Mouse (Mus musculus) liver, adult 2 months (tissue): ENCODE data around the gene Tnik. TPM values are rescaled to one million over a fixed set of nuclear protein-coding genes. Genes with fewer than 3 reads are reported as not detected.

Source experiments
- DNase-seq: peaks from one replicate; pipeline ENCODE4 v3.0.0-alpha.2; 2011; ENCODE audit warnings: low read depth, low spot score; ENCODE audit errors: extremely low read depth
- H3K27ac ChIP-seq: fragments of 200-500 bp; replicated peaks from 2 replicates; pipeline ENCODE4 v1.5.1; 2012; ENCODE audit warnings: low read depth, mild to moderate bottlenecking, control low read depth, inconsistent platforms, low read length; ENCODE audit not compliant: insufficient read depth
- H3K27me3 ChIP-seq: fragments of 200-500 bp; 2 replicates; pipeline ENCODE4 v1.6.1; 2012; ENCODE audit warnings: mild to moderate bottlenecking, moderate library complexity, low read length, inconsistent platforms; ENCODE audit not compliant: control insufficient read depth, insufficient read depth
- H3K36me3 ChIP-seq: fragments of 200-500 bp; 2 replicates; pipeline ENCODE4 v1.6.1; 2012; ENCODE audit warnings: low read length, inconsistent platforms; ENCODE audit not compliant: control insufficient read depth, insufficient read depth
- H3K4me1 ChIP-seq: fragments of 200-500 bp; 2 replicates; pipeline ENCODE4 v1.6.1; 2011; ENCODE audit warnings: low read length; ENCODE audit not compliant: control insufficient read depth, insufficient read depth
- H3K4me3 ChIP-seq: fragments of 200-500 bp; 2 replicates; pipeline ENCODE4 v1.5.1; 2011; ENCODE audit warnings: low read depth, mild to moderate bottlenecking, control low read depth, low read length, moderate library complexity; ENCODE audit not compliant: insufficient read depth
- H3K79me2 ChIP-seq: fragments of 200-500 bp; 2 replicates; pipeline ENCODE4 v1.6.1; 2012; ENCODE audit warnings: inconsistent platforms, mild to moderate bottlenecking, low read length, moderate library complexity; ENCODE audit not compliant: control insufficient read depth, insufficient read depth
- H3K9ac ChIP-seq: fragments of 200-500 bp; 2 replicates; pipeline ENCODE4 v1.6.1; 2012; ENCODE audit warnings: low read depth, mild to moderate bottlenecking, control low read depth, inconsistent platforms, low read length
- CTCF ChIP-seq: fragments of 200-500 bp; IDR thresholded peaks from 2 replicates; pipeline ENCODE4 v1.5.1; 2011; ENCODE audit warnings: low read depth, low read length, control low read depth
- POLR2A ChIP-seq: fragments of 200-500 bp; IDR thresholded peaks from 2 replicates; pipeline ENCODE4 v1.6.1; 2011; ENCODE audit warnings: low read length, control low read depth; ENCODE audit not compliant: insufficient read depth; ENCODE audit errors: extremely low read depth
- WGBS: fragments of 180-500 bp; shearing (Covaris S2); methylation state at CpG from one replicate; pipeline ENCODE4 v1.1.7; 2018; 5-methylcytosine and 5-hydroxymethylcytosine counted together
- polyA plus RNA-seq: library from polyadenylated mRNA; depleted of rRNA; stranded (reverse); fragments of >200 nt; gene quantifications from 2 replicates; pipeline ENCODE4 v1.2.3, GENCODE M21; 2012
- total RNA-seq: library from RNA; depleted of rRNA; stranded (reverse); fragments of >200 nt; gene quantifications from 2 replicates; pipeline ENCODE4 v1.2.3, GENCODE M21; 2014

The Tnik gene
- total and polyA plus RNA-seq, 2 experiments = 1.2 to 2.8 TPM

GRCm38 (mm10) chr3:28303915-28304314, 40.9 kb downstream of the Tnik start:
- no peak for DNase-seq

DNA sequence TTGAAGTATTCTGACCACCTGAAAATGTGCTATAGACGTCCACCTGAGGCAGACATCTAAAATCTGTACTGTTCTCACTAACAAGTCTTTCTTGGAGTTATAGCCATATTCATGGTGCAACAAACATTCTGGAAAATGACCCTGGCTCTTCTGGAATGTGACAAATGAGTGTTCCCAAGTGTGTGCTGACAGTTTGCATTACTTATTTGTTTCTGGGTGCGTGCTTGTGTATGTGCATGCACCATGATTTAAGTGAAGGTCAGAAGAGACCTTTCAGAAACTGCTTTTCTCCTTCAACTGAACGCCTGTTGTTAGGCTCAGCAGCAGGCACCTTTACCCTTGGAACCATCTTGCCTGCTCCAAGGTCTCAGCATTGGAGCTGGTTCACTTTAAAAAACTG, 43.8 kb downstream of the Tnik start:
- TF ChIP-seq CTCF = no peak
- no peak for TF ChIP-seq POLR2A
- Histone ChIP-seq H3K4me1 (no peaks in the 10 kb centered on the region), H3K36me3 (no peaks in the 10 kb centered on the region), H3K27me3 (0 out of 2 replicates have a peak, but pooled peaks cover 2% of the 10 kb centered on the region), H3K79me2 (no peaks in the 10 kb centered on the region), H3K4me3 (no peak overlapping the region), H3K27ac (no peak overlapping the region), H3K9ac (no peak overlapping the region)
- DNase-seq = no peak
- 88% methylated on average over 3 of the region's 3 CpGs for WGBS

More at GRCm38 (mm10) chr3:28303915-28304314, 40.9 kb downstream of the Tnik start:
- H3K27ac ChIP-seq = no peak overlapping the region
- no peaks in the 10 kb centered on the region for H3K36me3 ChIP-seq
- H3K4me3 ChIP-seq = no peak overlapping the region
- 0 out of 2 replicates have a peak, but pooled peaks cover 2% of the 10 kb centered on the region for H3K27me3 ChIP-seq
- no peaks in the 10 kb centered on the region for H3K79me2 ChIP-seq
- no peaks in the 10 kb centered on the region for H3K4me1 ChIP-seq
- TF ChIP-seq POLR2A (no peak), CTCF (no peak)
- WGBS = 85% methylated on average over 5 of the region's 5 CpGs
- H3K9ac ChIP-seq = no peak overlapping the region

DNA sequence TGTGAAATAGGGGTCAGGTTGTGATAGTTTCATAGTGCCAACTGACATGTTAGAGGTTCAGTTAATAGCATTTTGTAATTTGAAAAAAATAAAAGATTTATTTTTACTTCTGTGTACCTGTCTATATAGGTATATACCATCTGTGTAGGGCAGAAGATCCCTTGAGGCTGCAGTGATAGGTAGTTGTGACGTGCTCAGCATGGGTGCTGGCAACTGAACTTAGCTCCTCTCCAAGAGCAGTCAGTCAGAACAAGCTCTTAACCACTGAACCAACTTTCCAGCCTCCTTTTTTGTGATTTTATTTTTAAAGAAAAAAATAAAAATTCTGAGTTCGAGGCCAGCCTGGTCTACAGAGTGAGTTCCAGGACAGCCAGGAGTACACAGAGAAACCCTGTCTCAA, 51.4 kb downstream of the Tnik start:
- Histone ChIP-seq H3K27ac (no peak overlapping the region; the same call in 1 of the 2 replicates), H3K4me1 (no peaks in the 10 kb centered on the region), H3K27me3 (no peaks in the 10 kb centered on the region), H3K9ac (no peak overlapping the region), H3K36me3 (no peaks in the 10 kb centered on the region), H3K79me2 (no peaks in the 10 kb centered on the region), H3K4me3 (no peak overlapping the region)
- TF ChIP-seq CTCF (no peak), POLR2A (no peak)
- 97% methylated on average over 2 of the region's 2 CpGs for WGBS
- no peak for DNase-seq

DNA sequence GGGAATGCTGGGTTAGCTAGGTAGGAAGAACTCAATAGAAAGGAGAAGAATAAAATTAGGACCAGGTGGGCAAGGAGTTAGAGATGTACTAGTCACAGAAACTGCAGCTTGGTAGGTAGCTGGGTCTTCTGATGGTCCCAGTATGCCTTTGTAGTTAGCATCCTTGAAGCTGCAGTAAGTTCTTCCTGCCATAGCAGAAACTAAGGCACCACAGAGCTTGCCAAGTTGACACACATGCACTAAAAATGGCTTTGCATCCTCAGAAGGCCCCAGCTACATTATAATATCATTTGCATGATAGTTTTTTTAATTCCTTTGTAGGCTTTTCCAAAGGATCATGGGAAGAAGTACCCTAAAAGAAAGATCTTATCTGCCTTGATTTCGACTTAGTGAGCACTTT, 54.3 kb downstream of the Tnik start:
- no peak overlapping the region for H3K9ac ChIP-seq
- H3K27ac ChIP-seq = no peak overlapping the region
- no peaks in the 10 kb centered on the region for H3K27me3 ChIP-seq
- no peaks in the 10 kb centered on the region for H3K4me1 ChIP-seq
- H3K79me2 ChIP-seq = no peaks in the 10 kb centered on the region
- DNase-seq = no peak
- no peak overlapping the region for H3K4me3 ChIP-seq
- no peak for TF ChIP-seq POLR2A
- TF ChIP-seq CTCF = no peak
- no peaks in the 10 kb centered on the region for H3K36me3 ChIP-seq
- 70% methylated on average over 1 of the region's 1 CpGs for WGBS

- no peaks in the 10 kb centered on the region for H3K79me2 ChIP-seq
- H3K36me3 ChIP-seq = no peaks in the 10 kb centered on the region
- no peaks in the 10 kb centered on the region for H3K27me3 ChIP-seq
- H3K27ac ChIP-seq = no peak overlapping the region
- H3K4me1 ChIP-seq = no peaks in the 10 kb centered on the region
- no peak overlapping the region for H3K9ac ChIP-seq
- no peak for DNase-seq
- 87% methylated on average over 8 of the region's 8 CpGs for WGBS
- TF ChIP-seq POLR2A (no peak), CTCF (no peak)
- H3K4me3 ChIP-seq = no peak overlapping the region
Measured at GRCm38 (mm10) chr3:28321635-28322034, 58.6 kb downstream of the Tnik start.

- no peaks in the 10 kb centered on the region for H3K27me3 ChIP-seq
- H3K79me2 ChIP-seq = no peaks in the 10 kb centered on the region
- WGBS = 83% methylated on average over 8 of the region's 8 CpGs
- H3K4me1 ChIP-seq = no peaks in the 10 kb centered on the region
- no peak for DNase-seq
- no peak overlapping the region for H3K27ac ChIP-seq
- H3K4me3 ChIP-seq = no peak overlapping the region
- no peak for TF ChIP-seq POLR2A
- TF ChIP-seq CTCF = no peak
- H3K9ac ChIP-seq = no peak overlapping the region
- H3K36me3 ChIP-seq = no peaks in the 10 kb centered on the region
Measured at GRCm38 (mm10) chr3:28325613-28326233, 62.7 kb downstream of the Tnik start.
